Mouse (Mus musculus) G1E (cell line): ENCODE data around the gene Phlpp1. TPM values are rescaled to one million over a fixed set of nuclear protein-coding genes. Genes with fewer than 3 reads are reported as not detected.

Source experiments
- ATAC-seq: 2 replicates; pipeline ENCODE4 v1.8.0; 2016; ENCODE audit warnings: mild to moderate bottlenecking; ENCODE audit not compliant: insufficient number of reproducible peaks, poor library complexity, low FRiP score, severe bottlenecking; ENCODE audit errors: extremely low read depth
- DNase-seq: peaks from one replicate; pipeline ENCODE4 v3.0.0; 2012; ENCODE audit warnings: low spot score
- H3K27me3 ChIP-seq: 2 replicates; pipeline ENCODE4 v1.6.1; 2012; ENCODE audit warnings: mild to moderate bottlenecking, low read length, inconsistent platforms; ENCODE audit not compliant: insufficient read depth
- H3K36me3 ChIP-seq: replicated peaks from 2 replicates; pipeline ENCODE3; 2012; ENCODE audit warnings: mild to moderate bottlenecking, inconsistent platforms
- H3K4me1 ChIP-seq: 2 replicates; pipeline ENCODE4 v1.6.1; 2012; ENCODE audit warnings: low read depth, low read length, inconsistent platforms, mixed read lengths; ENCODE audit not compliant: insufficient read depth
- H3K4me3 ChIP-seq: 2 replicates; pipeline ENCODE4 v1.5.1; 2012; ENCODE audit warnings: low read depth, mild to moderate bottlenecking, inconsistent platforms, low read length, moderate library complexity, mixed read lengths
- H3K9me3 ChIP-seq: replicated peaks from 2 replicates; pipeline ENCODE4 v1.6.1; 2012; ENCODE audit warnings: inconsistent platforms
- CTCF ChIP-seq: IDR thresholded peaks from 2 replicates; pipeline ENCODE4 v1.5.1; 2012; ENCODE audit warnings: low read depth, low read length, inconsistent platforms, mixed read lengths
- GATA1 ChIP-seq: IDR thresholded peaks from 2 replicates; pipeline ENCODE4 v1.6.1; 2012; ENCODE audit warnings: borderline replicate concordance, low read length, inconsistent platforms, mixed read lengths
- GATA2 ChIP-seq: IDR thresholded peaks from 2 replicates; pipeline ENCODE4 v1.6.1; 2012; ENCODE audit warnings: low read depth, low read length, inconsistent platforms, borderline replicate concordance
- POLR2AphosphoS5 ChIP-seq: IDR thresholded peaks from 2 replicates; pipeline ENCODE4 v1.6.1; 2012; ENCODE audit warnings: low read depth, low read length, inconsistent platforms; ENCODE audit not compliant: insufficient replicate concordance
- TAL1 ChIP-seq: conservative IDR thresholded peaks from 2 replicates; pipeline ENCODE4 v1.6.1; 2012; ENCODE audit warnings: low read depth, low read length, inconsistent platforms, mixed read lengths
- polyA plus RNA-seq: library from polyadenylated mRNA; stranded (reverse); fragments of >175 nt; gene quantifications from 2 replicates; pipeline ENCODE4 v1.2.3, GENCODE M21; 2012
- total RNA-seq, 2 experiments: library from RNA; stranded (forward) in 1 of 2; stranded (reverse) in 1 of 2; fragments of 200-1000 nt in 1 of 2; fragments of >200 nt in 1 of 2; fragmentation: Nextera tagmentation in 1 of 2; gene quantifications; 2 replicates each; pipeline ENCODE4 v1.2.3; 2014 to 2017

Phlpp1 gene
- total and polyA plus RNA-seq, 3 experiments, result 6.6 to 25.3 (median 9.2) TPM

DNA sequence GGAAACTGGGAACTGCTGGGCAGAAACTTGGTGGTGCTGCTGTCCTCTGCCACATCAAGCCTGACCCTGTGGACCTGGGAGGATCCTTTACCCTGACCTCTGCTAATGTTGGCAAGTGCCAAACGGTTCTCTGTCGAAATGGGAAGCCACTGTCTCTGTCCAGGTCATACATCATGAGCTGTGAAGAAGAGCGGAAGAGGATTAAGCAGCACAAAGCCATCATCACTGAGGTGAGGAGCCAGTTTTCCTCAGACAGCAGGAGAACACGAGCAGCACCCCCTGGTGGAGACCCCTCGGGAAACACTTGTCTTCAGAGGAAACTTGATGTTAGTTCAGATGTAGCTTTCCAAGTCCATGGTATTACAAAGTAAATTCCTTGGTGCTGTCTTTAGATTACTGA is 218.1 kb downstream of the Phlpp1 start:
- TF ChIP-seq POLR2AphosphoS5, result no peak
- no peak for TF ChIP-seq GATA1
- no peak for TF ChIP-seq TAL1
- no peak for TF ChIP-seq GATA2
- TF ChIP-seq CTCF, result 0 out of 2 replicates have a peak, but pooled peaks have one; percentile 16
- Histone ChIP-seq H3K27me3 (no peaks in the 10 kb centered on the region), H3K4me3 (no peak overlapping the region), H3K9me3 (no peaks in the 10 kb centered on the region), H3K36me3 (peaks cover 68% of the 10 kb centered on the region), H3K4me1 (no peaks in the 10 kb centered on the region)
- DNase-seq (peak; percentile 18), ATAC-seq (no peak)

DNA sequence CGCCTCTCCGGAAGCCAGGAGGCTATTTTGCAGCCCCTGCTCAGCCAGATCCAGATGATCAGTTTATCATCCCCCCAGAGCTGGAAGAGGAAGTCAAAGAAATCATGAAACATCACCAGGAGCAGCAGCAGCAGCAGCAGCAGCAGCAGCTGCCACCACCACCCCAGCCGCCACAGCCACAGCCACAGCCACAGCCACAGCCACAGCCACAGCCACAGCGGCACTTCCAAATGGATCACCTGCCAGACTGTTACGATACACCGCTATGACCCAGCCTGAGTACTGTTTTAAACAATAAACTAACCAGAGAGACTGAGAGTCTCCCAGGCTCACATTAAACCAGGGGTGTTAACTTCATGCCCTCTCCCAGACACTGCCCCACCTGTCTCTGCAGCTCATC is 221.5 kb downstream of the Phlpp1 start:
- no peak for DNase-seq
- Histone ChIP-seq H3K27me3 (no peaks in the 10 kb centered on the region), H3K4me1 (no peaks in the 10 kb centered on the region), H3K36me3 (peaks cover 47% of the 10 kb centered on the region), H3K9me3 (no peaks in the 10 kb centered on the region), H3K4me3 (no peak overlapping the region)
- no peak for TF ChIP-seq TAL1
- TF ChIP-seq CTCF, result no peak
- TF ChIP-seq GATA1, result no peak
- TF ChIP-seq POLR2AphosphoS5, result no peak
- no peak for TF ChIP-seq GATA2
- no peak for ATAC-seq

DNA sequence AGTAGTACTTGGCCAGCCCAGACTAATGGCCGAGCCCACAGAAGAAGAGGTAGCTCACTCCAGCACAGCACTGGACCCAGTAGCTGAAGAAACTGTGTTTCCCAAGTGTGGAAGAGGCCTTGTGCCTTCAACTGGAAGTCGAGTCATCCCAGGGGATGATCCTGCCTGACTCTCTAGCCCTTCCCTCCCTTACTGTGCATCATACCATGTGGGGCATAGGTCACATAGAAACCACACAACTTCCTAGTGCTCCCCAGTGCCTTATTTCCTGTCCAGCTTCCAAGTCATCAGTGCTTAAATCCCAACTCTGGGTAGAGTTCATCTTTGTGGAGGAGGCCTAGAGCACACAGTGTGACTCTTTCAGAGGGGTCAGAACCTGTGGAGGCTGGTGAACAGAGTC is 223.1 kb downstream of the Phlpp1 start:
- Histone ChIP-seq H3K9me3 (no peaks in the 10 kb centered on the region), H3K27me3 (0 out of 2 replicates have a peak, but pooled peaks cover 3% of the 10 kb centered on the region), H3K4me3 (no peak overlapping the region), H3K4me1 (no peaks in the 10 kb centered on the region), H3K36me3 (peaks cover 44% of the 10 kb centered on the region)
- no peak for TF ChIP-seq CTCF
- TF ChIP-seq POLR2AphosphoS5, result 0 out of 2 replicates have a peak, but pooled peaks have one; percentile 38
- TF ChIP-seq TAL1, result no peak
- no peak for ATAC-seq
- DNase-seq, result no peak

DNA sequence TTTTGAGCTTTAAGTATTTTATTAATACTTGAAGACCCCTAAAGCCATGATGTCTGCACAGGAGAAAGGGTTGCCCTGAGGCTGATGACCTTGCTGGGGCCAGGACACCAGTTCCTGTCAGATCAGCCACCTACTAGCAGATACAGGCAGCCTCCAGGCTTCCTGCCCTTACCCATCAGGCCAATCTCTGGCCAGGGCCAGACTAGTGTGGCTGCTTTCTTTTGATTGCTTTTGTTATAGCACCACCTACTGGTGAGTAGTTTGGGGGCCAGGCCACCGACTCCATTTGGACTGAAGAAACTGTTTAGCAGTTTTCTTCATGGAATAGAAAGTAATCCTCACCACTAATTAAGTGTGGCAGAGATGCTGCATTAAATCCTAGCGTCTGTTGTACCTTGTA is 223.9 kb downstream of the Phlpp1 start:
- Histone ChIP-seq H3K4me3 (no peak overlapping the region), H3K36me3 (peaks cover 39% of the 10 kb centered on the region), H3K4me1 (no peaks in the 10 kb centered on the region), H3K9me3 (no peaks in the 10 kb centered on the region), H3K27me3 (peaks cover 7% of the 10 kb centered on the region; the same call in 1 of the 2 replicates)
- peak; percentile 55 for DNase-seq
- TF ChIP-seq GATA2, result no peak
- no peak for TF ChIP-seq GATA1
- TF ChIP-seq POLR2AphosphoS5, result no peak
- no peak for TF ChIP-seq TAL1
- peak; percentile 54 for TF ChIP-seq CTCF
- peak; percentile 69 for ATAC-seq

DNA sequence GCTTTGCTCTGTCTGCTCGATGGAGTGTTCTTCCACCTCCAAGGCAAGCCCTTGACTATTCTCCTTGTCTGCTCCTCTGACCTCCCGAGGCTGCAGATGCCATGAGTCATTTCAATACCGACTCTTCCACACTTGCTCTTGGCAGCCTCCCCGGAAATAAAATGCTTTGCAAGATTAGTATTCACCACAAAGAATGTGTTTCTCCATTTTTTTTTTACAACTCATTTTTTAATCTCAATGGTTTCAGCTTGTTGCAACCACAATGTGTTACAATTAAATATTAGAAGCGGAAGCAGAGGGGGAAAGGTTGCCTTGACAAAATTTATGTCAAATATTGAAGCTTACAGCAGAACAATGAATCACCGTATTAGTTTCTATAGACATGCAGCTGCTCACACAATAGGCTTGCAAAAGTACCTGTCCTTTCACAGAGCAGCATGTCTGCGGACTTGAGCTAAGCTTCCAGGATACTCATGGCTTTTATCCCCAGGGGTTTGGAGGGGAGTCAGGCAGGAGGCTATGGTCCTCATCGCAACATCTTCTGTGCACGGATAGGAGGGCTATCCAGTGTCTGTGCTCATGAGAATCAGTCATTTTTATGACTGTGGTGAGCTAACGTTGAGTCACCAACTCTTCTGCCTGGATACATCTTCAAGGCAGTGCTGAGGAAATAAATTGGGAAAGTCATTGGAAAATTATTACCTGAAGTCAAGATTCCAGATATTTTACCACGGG is 229.5 kb downstream of the Phlpp1 start:
- no peak for TF ChIP-seq TAL1
- TF ChIP-seq GATA1, result no peak
- no peak for TF ChIP-seq GATA2
- TF ChIP-seq POLR2AphosphoS5, result no peak
- no peak for TF ChIP-seq CTCF
- DNase-seq, result no peak
- H3K36me3 ChIP-seq, result no peaks in the 10 kb centered on the region
- no peak for ATAC-seq
- H3K4me3 ChIP-seq, result no peak overlapping the region
- no peaks in the 10 kb centered on the region for H3K9me3 ChIP-seq
- peaks cover 13% of the 10 kb centered on the region; the same call in 1 of the 2 replicates for H3K27me3 ChIP-seq
- H3K4me1 ChIP-seq, result no peaks in the 10 kb centered on the region

- H3K36me3 ChIP-seq, result no peaks in the 10 kb centered on the region
- no peaks in the 10 kb centered on the region for H3K9me3 ChIP-seq
- TF ChIP-seq TAL1, result no peak
- no peak for TF ChIP-seq POLR2AphosphoS5
- no peak for TF ChIP-seq GATA1
- no peak for TF ChIP-seq GATA2
- TF ChIP-seq CTCF, result no peak
- ATAC-seq (no peak), DNase-seq (no peak)
- peaks cover 13% of the 10 kb centered on the region; the same call in 1 of the 2 replicates for H3K27me3 ChIP-seq
- H3K4me1 ChIP-seq, result no peaks in the 10 kb centered on the region
- H3K4me3 ChIP-seq, result no peak overlapping the region
Observed at GRCm38 (mm10) chr1:106403011-106403501, 231.5 kb downstream of the Phlpp1 start.

GRCm38 (mm10) chr1:106406852-106407251 is 235.3 kb downstream of the Phlpp1 start:
- H3K36me3 ChIP-seq, result no peaks in the 10 kb centered on the region
- DNase-seq (no peak), ATAC-seq (no peak)
- H3K4me3 ChIP-seq, result no peak overlapping the region
- no peaks in the 10 kb centered on the region for H3K4me1 ChIP-seq
- no peak for TF ChIP-seq GATA1
- no peak for TF ChIP-seq POLR2AphosphoS5
- no peak for TF ChIP-seq CTCF
- peaks cover 3% of the 10 kb centered on the region; the same call in 1 of the 2 replicates for H3K27me3 ChIP-seq
- H3K9me3 ChIP-seq, result no peaks in the 10 kb centered on the region
